Mouse (Mus musculus): ENCODE data around the gene Ercc6l2. TPM values are rescaled to one million over a fixed set of nuclear protein-coding genes. Genes with fewer than 3 reads are reported as not detected.
A peak's percentile ranks its signal among the peaks of the same experiment; 100 is the strongest.

The Ercc6l2 gene
- polyA plus RNA-seq, 1 experiment from 2014 or later: 23.7 TPM

- Histone ChIP-seq H3K9ac (ENCODE audit: low read depth, low read length) (no peak overlapping the region), H3K4me3 (ENCODE audit: low read depth, low read length) (no peak overlapping the region), H3K27ac (ENCODE audit: low read depth, low read length) (no peak overlapping the region), H3K4me1 (replicated peaks; ENCODE audit: control insufficient read depth, insufficient read depth, low read length) (no peaks in the 10 kb centered on the region), H3K4me2 (replicated peaks; ENCODE audit: low read depth, low read length) (no peak overlapping the region), H3K36me3 (ENCODE audit: control insufficient read depth, insufficient read depth, low read length) (no peaks in the 10 kb centered on the region), H3K9me3 (ENCODE audit: control insufficient read depth, low read length) (no peaks in the 10 kb centered on the region), H3K27me3 (ENCODE audit: control insufficient read depth, insufficient read depth, low read length) (no peaks in the 10 kb centered on the region)
- DNase-seq (ENCODE audit: low spot score): no peak
- ATAC-seq (ENCODE audit: low FRiP score): no peak
- 91% methylated on average over 6 of the region's 6 CpGs for WGBS
Measured at GRCm38 (mm10) chr13:63877138-63877537, 62.1 kb downstream of the Ercc6l2 start.

GRCm38 (mm10) chr13:63879105-63879863 lies 64.2 kb downstream of the Ercc6l2 start:
- no peaks in the 10 kb centered on the region for H3K9me3 ChIP-seq (ENCODE audit: control insufficient read depth, low read length)
- H3K9ac ChIP-seq (ENCODE audit: low read depth, low read length): no peak overlapping the region
- ATAC-seq (ENCODE audit: low FRiP score): no peak
- H3K27ac ChIP-seq (ENCODE audit: low read depth, low read length): no peak overlapping the region
- no peak for DNase-seq (ENCODE audit: low spot score)
- no peaks in the 10 kb centered on the region for H3K4me1 ChIP-seq (replicated peaks; ENCODE audit: control insufficient read depth, insufficient read depth, low read length)
- no peak overlapping the region for H3K4me3 ChIP-seq (ENCODE audit: low read depth, low read length)
- no peaks in the 10 kb centered on the region for H3K27me3 ChIP-seq (ENCODE audit: control insufficient read depth, insufficient read depth, low read length)
- no peak overlapping the region for H3K4me2 ChIP-seq (replicated peaks; ENCODE audit: low read depth, low read length)
- 89% methylated on average over 1 of the region's 1 CpGs for WGBS
- H3K36me3 ChIP-seq (ENCODE audit: control insufficient read depth, insufficient read depth, low read length): no peaks in the 10 kb centered on the region

- no peak overlapping the region for H3K9ac ChIP-seq (ENCODE audit: low read depth, low read length)
- H3K27me3 ChIP-seq (ENCODE audit: control insufficient read depth, insufficient read depth, low read length): no peaks in the 10 kb centered on the region
- H3K4me2 ChIP-seq (replicated peaks; ENCODE audit: low read depth, low read length): no peak overlapping the region
- ATAC-seq (ENCODE audit: low FRiP score) (no peak), DNase-seq (ENCODE audit: low spot score) (no peak)
- H3K36me3 ChIP-seq (ENCODE audit: control insufficient read depth, insufficient read depth, low read length): no peaks in the 10 kb centered on the region
- no peaks in the 10 kb centered on the region for H3K4me1 ChIP-seq (replicated peaks; ENCODE audit: control insufficient read depth, insufficient read depth, low read length)
- no peak overlapping the region for H3K4me3 ChIP-seq (ENCODE audit: low read depth, low read length)
- 79% methylated on average over 4 of the region's 4 CpGs for WGBS
- H3K9me3 ChIP-seq (ENCODE audit: control insufficient read depth, low read length): no peaks in the 10 kb centered on the region
- no peak overlapping the region for H3K27ac ChIP-seq (ENCODE audit: low read depth, low read length)
Measured at GRCm38 (mm10) chr13:63879864-63880141, 64.8 kb downstream of the Ercc6l2 start.

GRCm38 (mm10) chr13:63885532-63885949 lies 70.5 kb downstream of the Ercc6l2 start:
- Histone ChIP-seq H3K9me3 (ENCODE audit: control insufficient read depth, low read length) (no peaks in the 10 kb centered on the region), H3K27me3 (ENCODE audit: control insufficient read depth, insufficient read depth, low read length) (no peaks in the 10 kb centered on the region), H3K4me1 (replicated peaks; ENCODE audit: control insufficient read depth, insufficient read depth, low read length) (no peaks in the 10 kb centered on the region), H3K27ac (ENCODE audit: low read depth, low read length) (no peak overlapping the region), H3K4me2 (replicated peaks; ENCODE audit: low read depth, low read length) (no peak overlapping the region), H3K9ac (ENCODE audit: low read depth, low read length) (no peak overlapping the region), H3K4me3 (ENCODE audit: low read depth, low read length) (no peak overlapping the region), H3K36me3 (ENCODE audit: control insufficient read depth, insufficient read depth, low read length) (no peaks in the 10 kb centered on the region)
- DNase-seq (ENCODE audit: low spot score) (no peak), ATAC-seq (ENCODE audit: low FRiP score) (no peak)
- WGBS: 64% methylated on average over 3 of the region's 3 CpGs

GRCm38 (mm10) chr13:63886429-63887052 lies 71.5 kb downstream of the Ercc6l2 start:
- DNase-seq (ENCODE audit: low spot score) (no peak), ATAC-seq (ENCODE audit: low FRiP score) (no peak)
- no peaks in the 10 kb centered on the region for H3K9me3 ChIP-seq (ENCODE audit: control insufficient read depth, low read length)
- H3K36me3 ChIP-seq (ENCODE audit: control insufficient read depth, insufficient read depth, low read length): no peaks in the 10 kb centered on the region
- H3K4me3 ChIP-seq (ENCODE audit: low read depth, low read length): no peak overlapping the region
- H3K27ac ChIP-seq (ENCODE audit: low read depth, low read length): no peak overlapping the region
- H3K4me2 ChIP-seq (replicated peaks; ENCODE audit: low read depth, low read length): no peak overlapping the region
- 92% methylated on average over 3 of the region's 3 CpGs for WGBS
- H3K27me3 ChIP-seq (ENCODE audit: control insufficient read depth, insufficient read depth, low read length): no peaks in the 10 kb centered on the region
- H3K9ac ChIP-seq (ENCODE audit: low read depth, low read length): no peak overlapping the region
- H3K4me1 ChIP-seq (replicated peaks; ENCODE audit: control insufficient read depth, insufficient read depth, low read length): no peaks in the 10 kb centered on the region

GRCm38 (mm10) chr13:63900679-63901302 lies 85.8 kb downstream of the Ercc6l2 start:
- no peaks in the 10 kb centered on the region for H3K9me3 ChIP-seq (ENCODE audit: control insufficient read depth, low read length)
- peak overlapping the region; percentile 11; the same call in 1 of the 2 replicates for H3K9ac ChIP-seq (ENCODE audit: low read depth, low read length)
- no peaks in the 10 kb centered on the region for H3K36me3 ChIP-seq (ENCODE audit: control insufficient read depth, insufficient read depth, low read length)
- H3K27ac ChIP-seq (ENCODE audit: low read depth, low read length): no peak overlapping the region
- peaks cover 5% of the 10 kb centered on the region for H3K4me1 ChIP-seq (replicated peaks; ENCODE audit: control insufficient read depth, insufficient read depth, low read length)
- H3K4me2 ChIP-seq (replicated peaks; ENCODE audit: low read depth, low read length): peak overlapping the region; percentile 50
- DNase-seq (ENCODE audit: low spot score): no peak
- peak; percentile 58 for ATAC-seq (ENCODE audit: low FRiP score)
- 19% methylated on average over 12 of the region's 12 CpGs for WGBS
- H3K4me3 ChIP-seq (ENCODE audit: low read depth, low read length): peak overlapping the region; percentile 21; the same call in 1 of the 2 replicates
- peaks cover 2% of the 10 kb centered on the region; the same call in 1 of the 2 replicates for H3K27me3 ChIP-seq (ENCODE audit: control insufficient read depth, insufficient read depth, low read length)

DNA sequence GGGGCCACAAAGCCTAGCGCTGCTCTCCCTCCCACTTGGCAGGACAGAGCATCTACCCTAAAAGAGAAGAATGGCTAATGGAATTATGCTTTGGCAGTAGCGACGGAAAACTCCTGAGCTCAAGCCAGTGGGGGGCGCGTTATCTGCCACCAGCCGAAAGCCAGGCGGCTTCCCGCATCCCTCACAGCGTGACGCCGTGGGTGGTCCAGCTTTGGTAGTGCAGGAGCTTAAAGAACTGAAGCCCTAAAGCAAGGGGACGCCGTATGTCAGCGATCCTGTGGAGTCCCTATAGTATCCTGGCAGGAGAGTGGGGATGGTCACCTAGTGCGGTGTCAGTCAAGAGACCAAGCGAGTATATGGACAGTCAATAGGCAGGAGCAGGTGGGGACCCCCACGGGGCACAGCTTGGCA lies 86.3 kb downstream of the Ercc6l2 start:
- Histone ChIP-seq H3K9ac (ENCODE audit: low read depth, low read length) (peak overlapping the region; percentile 11; the same call in 1 of the 2 replicates), H3K27me3 (ENCODE audit: control insufficient read depth, insufficient read depth, low read length) (peaks cover 2% of the 10 kb centered on the region; the same call in 1 of the 2 replicates), H3K4me1 (replicated peaks; ENCODE audit: control insufficient read depth, insufficient read depth, low read length) (peaks cover 5% of the 10 kb centered on the region), H3K36me3 (ENCODE audit: control insufficient read depth, insufficient read depth, low read length) (no peaks in the 10 kb centered on the region), H3K4me2 (replicated peaks; ENCODE audit: low read depth, low read length) (peak overlapping the region; percentile 50), H3K9me3 (ENCODE audit: control insufficient read depth, low read length) (no peaks in the 10 kb centered on the region), H3K4me3 (ENCODE audit: low read depth, low read length) (peak overlapping the region; percentile 21; the same call in 1 of the 2 replicates), H3K27ac (ENCODE audit: low read depth, low read length) (no peak overlapping the region)
- DNase-seq (ENCODE audit: low spot score): peak; percentile 80
- peak; percentile 72 for ATAC-seq (ENCODE audit: low FRiP score)
- 1% methylated on average over 17 of the region's 17 CpGs for WGBS

DNA sequence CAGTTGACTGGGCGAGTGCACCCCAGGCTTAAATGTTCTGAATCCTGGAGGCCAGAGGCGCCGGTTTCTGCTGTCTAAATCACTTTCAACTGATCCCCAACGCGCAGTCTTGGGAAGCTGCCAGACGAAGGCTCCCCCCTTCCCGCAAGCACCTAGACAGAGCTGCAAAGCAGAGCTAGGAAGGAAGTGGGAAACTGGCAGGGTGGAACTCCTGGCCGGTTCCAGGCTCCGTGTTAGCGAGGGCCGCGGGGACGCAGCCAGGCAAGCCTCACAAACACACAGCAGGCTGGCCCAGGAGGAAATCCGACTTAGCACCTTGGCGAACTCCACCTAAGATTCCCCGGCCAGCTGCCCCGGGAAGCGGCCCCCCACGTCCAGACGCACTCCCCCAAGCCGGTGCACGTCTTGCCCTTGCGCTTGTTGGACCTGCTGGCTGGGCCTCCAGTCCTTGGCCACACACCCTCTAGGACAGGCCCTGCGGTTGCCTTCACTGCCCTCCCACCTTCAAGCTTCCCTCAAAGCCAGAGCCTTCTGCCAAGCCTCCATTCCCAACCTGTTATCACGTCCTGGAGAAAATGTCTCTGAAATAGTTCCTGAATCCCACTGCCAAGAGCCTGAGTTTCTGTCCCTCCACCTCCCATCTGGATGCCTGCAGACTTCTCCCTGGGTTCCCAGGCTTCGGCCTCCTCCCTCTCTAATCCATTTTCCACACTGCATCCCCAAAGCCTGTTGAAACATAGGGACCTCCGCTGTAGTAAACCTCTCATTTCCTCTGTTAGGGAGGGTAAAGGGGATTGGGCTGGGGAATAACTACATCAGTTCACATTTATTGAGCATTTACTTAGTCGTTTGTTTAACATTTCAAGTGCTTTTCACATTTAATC lies 86.9 kb downstream of the Ercc6l2 start:
- H3K4me3 ChIP-seq (ENCODE audit: low read depth, low read length): peak overlapping the region; percentile 21; the same call in 1 of the 2 replicates
- peak overlapping the region; percentile 50 for H3K4me2 ChIP-seq (replicated peaks; ENCODE audit: low read depth, low read length)
- H3K4me1 ChIP-seq (replicated peaks; ENCODE audit: control insufficient read depth, insufficient read depth, low read length): peaks cover 5% of the 10 kb centered on the region
- 0 out of 2 replicates have a peak overlapping the region, but pooled peaks have one; percentile 16 for H3K9ac ChIP-seq (ENCODE audit: low read depth, low read length)
- WGBS: 13% methylated on average over 28 of the region's 28 CpGs
- no peak overlapping the region for H3K27ac ChIP-seq (ENCODE audit: low read depth, low read length)
- ATAC-seq (ENCODE audit: low FRiP score) (peak; percentile 54), DNase-seq (ENCODE audit: low spot score) (no peak)
- H3K9me3 ChIP-seq (ENCODE audit: control insufficient read depth, low read length): no peaks in the 10 kb centered on the region
- no peaks in the 10 kb centered on the region for H3K36me3 ChIP-seq (ENCODE audit: control insufficient read depth, insufficient read depth, low read length)
- H3K27me3 ChIP-seq (ENCODE audit: control insufficient read depth, insufficient read depth, low read length): peaks cover 2% of the 10 kb centered on the region; the same call in 1 of the 2 replicates
